In genomic region chr7:140376911-140377310, GRCm38 (mm10) we compare ENCODE assay signal across 34 mouse cellular contexts. TPM values are rescaled to one million over a fixed set of nuclear protein-coding genes. Genes with fewer than 3 reads are reported as not detected.
DNase-seq lines count a peak whose midpoint lies in the region; ATAC-seq lines count a peak whose summit lies in the region.
"Had no signal": no experiment of that assay in that cellular context is flagged by ENCODE, and none has a peak within 500 bp of the region (broad histone marks: within the 10 kb centered on the region; RNA-seq: fewer than 3 reads in every experiment).

No protein-coding gene starts in this region.

- peak; percentile 63 for DNase-seq in CD4-positive helper T cell, adult 2 months (ENCODE audit: low read depth, low spot score)
- DNase-seq in cerebellum, adult 9-11 months: no peak
- DNase-seq in adrenal gland, postnatal 4 days (ENCODE audit: low spot score in 2 of 2): no peak
- DNase-seq in right cerebral cortex, postnatal 14 days: no peak
- DNase-seq: adrenal gland, adult 2 months; adrenal gland, postnatal 14 days; B cell, adult 2 months; cerebellum, adult 11-12 months; cerebellum, adult 8-10 months; cerebellum, postnatal 14 days; gastrocnemius, adult 2 months; gastrocnemius, postnatal 14 days; heart, adult 18-20 months; heart, postnatal 10 days; heart, postnatal 36 days had no signal

- ATAC-seq in CD4-positive, CD25-positive, alpha-beta regulatory T cell, adult 4 months: peak; percentile 67
- ATAC-seq in inflammation-experienced regulatory T-cells, adult 6 months: peak; percentile 67
- ATAC-seq: forebrain, embryonic 13.5 days; forebrain, embryonic 16.5 days; hindbrain, embryonic 16.5 days; intestine, postnatal 0 days; Patski had no signal

RNA-seq across cellular contexts. Expression of gene Olfr530, which starts 0.8 kb away (rescaled TPM):
- under 1 TPM in 1 of 2 experiments, not detected in 1; 0.31 TPM for polyA plus RNA-seq in CD4-positive, CD25-positive, alpha-beta regulatory T cell, adult 4 months (2017; shearing (Covaris generic))
- polyA plus RNA-seq in inflammation-experienced regulatory T-cells, adult 6 months (2017; shearing (Covaris generic)): under 1 TPM in 1 of 3 experiments, not detected in 2; 0.20 TPM
- total RNA-seq in adrenal gland, postnatal 4 days (2021): not detected
- total RNA-seq: adrenal gland, adult 2 months; adrenal gland, postnatal 14 days; CH12.LX; G1E; gastrocnemius, adult 2 months; gastrocnemius, postnatal 14 days; gastrocnemius, postnatal 4 days; heart, adult 18-20 months; heart, postnatal 10 days; heart, postnatal 36 days had no signal
- polyA plus RNA-seq: adrenal gland, adult 2 months; brain, embryonic 14.5 days; embryonic facial prominence, embryonic 14.5 days; forebrain, embryonic 10.5 days; forebrain, embryonic 13.5 days; forebrain, embryonic 16.5 days; G1E; heart, embryonic 12.5 days; heart, embryonic 15.5 days; hindbrain, embryonic 10.5 days; hindbrain, embryonic 13.5 days; hindbrain, embryonic 16.5 days; intestine, embryonic 14.5 days; intestine, postnatal 0 days; Patski had no signal

RNA-seq across cellular contexts. Expression of gene Olfr60, which starts 15.4 kb away (rescaled TPM):
- polyA plus RNA-seq in CD4-positive, CD25-positive, alpha-beta regulatory T cell, adult 4 months (2017; shearing (Covaris generic)): under 1 TPM; 0.37 to 0.63 TPM
- 1 to 10 TPM in 2 of 3 experiments, under 1 TPM in 1; 0.42 to 1.2 (median 1.0) TPM for polyA plus RNA-seq in inflammation-experienced regulatory T-cells, adult 6 months (2017; shearing (Covaris generic))
- not detected for total RNA-seq in adrenal gland, postnatal 4 days (2021)
- total RNA-seq: adrenal gland, adult 2 months; adrenal gland, postnatal 14 days; CH12.LX; gastrocnemius, adult 2 months; gastrocnemius, postnatal 14 days; gastrocnemius, postnatal 4 days; heart, adult 18-20 months; heart, postnatal 10 days; heart, postnatal 36 days had no signal
- polyA plus RNA-seq: adrenal gland, adult 2 months; brain, embryonic 14.5 days; embryonic facial prominence, embryonic 11.5 days; embryonic facial prominence, embryonic 14.5 days; forebrain, embryonic 10.5 days; forebrain, embryonic 13.5 days; forebrain, embryonic 16.5 days; G1E; heart, embryonic 12.5 days; heart, embryonic 15.5 days; hindbrain, embryonic 10.5 days; hindbrain, embryonic 13.5 days; hindbrain, embryonic 16.5 days; intestine, embryonic 14.5 days; intestine, postnatal 0 days; Patski had no signal

RNA-seq across cellular contexts. Expression of gene Olfr531, which starts 25.8 kb away (rescaled TPM):
- not detected for polyA plus RNA-seq in CD4-positive, CD25-positive, alpha-beta regulatory T cell, adult 4 months (2017; shearing (Covaris generic))
- polyA plus RNA-seq in inflammation-experienced regulatory T-cells, adult 6 months (2017; shearing (Covaris generic)): not detected
- not detected for total RNA-seq in adrenal gland, postnatal 4 days (2021)
- total RNA-seq: adrenal gland, adult 2 months; adrenal gland, postnatal 14 days; CH12.LX; gastrocnemius, adult 2 months; gastrocnemius, postnatal 14 days; gastrocnemius, postnatal 4 days; heart, adult 18-20 months; heart, postnatal 10 days; heart, postnatal 36 days had no signal
- polyA plus RNA-seq: adrenal gland, adult 2 months; brain, embryonic 14.5 days; embryonic facial prominence, embryonic 11.5 days; embryonic facial prominence, embryonic 14.5 days; forebrain, embryonic 10.5 days; forebrain, embryonic 13.5 days; forebrain, embryonic 16.5 days; G1E; heart, embryonic 12.5 days; heart, embryonic 15.5 days; hindbrain, embryonic 10.5 days; hindbrain, embryonic 13.5 days; hindbrain, embryonic 16.5 days; intestine, embryonic 14.5 days; intestine, postnatal 0 days; Patski had no signal

RNA-seq across cellular contexts. Expression of gene Olfr527, which starts 43.1 kb away (rescaled TPM):
- polyA plus RNA-seq in CD4-positive, CD25-positive, alpha-beta regulatory T cell, adult 4 months (2017; shearing (Covaris generic)): not detected
- under 1 TPM in 2 of 3 experiments, not detected in 1; 0.23 to 0.35 TPM for polyA plus RNA-seq in inflammation-experienced regulatory T-cells, adult 6 months (2017; shearing (Covaris generic))
- not detected for total RNA-seq in adrenal gland, postnatal 4 days (2021)
- total RNA-seq: adrenal gland, adult 2 months; adrenal gland, postnatal 14 days; CH12.LX; gastrocnemius, adult 2 months; gastrocnemius, postnatal 14 days; gastrocnemius, postnatal 4 days; heart, adult 18-20 months; heart, postnatal 10 days; heart, postnatal 36 days had no signal
- polyA plus RNA-seq: adrenal gland, adult 2 months; brain, embryonic 14.5 days; embryonic facial prominence, embryonic 11.5 days; embryonic facial prominence, embryonic 14.5 days; forebrain, embryonic 10.5 days; forebrain, embryonic 13.5 days; forebrain, embryonic 16.5 days; G1E; heart, embryonic 12.5 days; heart, embryonic 15.5 days; hindbrain, embryonic 10.5 days; hindbrain, embryonic 13.5 days; hindbrain, embryonic 16.5 days; intestine, embryonic 14.5 days; intestine, postnatal 0 days; Patski had no signal

RNA-seq across cellular contexts. Expression of gene Olfr532, which starts 44.5 kb away (rescaled TPM):
- polyA plus RNA-seq in CD4-positive, CD25-positive, alpha-beta regulatory T cell, adult 4 months (2017; shearing (Covaris generic)): not detected
- not detected for polyA plus RNA-seq in inflammation-experienced regulatory T-cells, adult 6 months (2017; shearing (Covaris generic))
- not detected for total RNA-seq in adrenal gland, postnatal 4 days (2021)
- total RNA-seq: adrenal gland, adult 2 months; adrenal gland, postnatal 14 days; CH12.LX; G1E; gastrocnemius, adult 2 months; gastrocnemius, postnatal 14 days; gastrocnemius, postnatal 4 days; heart, adult 18-20 months; heart, postnatal 10 days; heart, postnatal 36 days had no signal
- polyA plus RNA-seq: adrenal gland, adult 2 months; brain, embryonic 14.5 days; embryonic facial prominence, embryonic 11.5 days; embryonic facial prominence, embryonic 14.5 days; forebrain, embryonic 10.5 days; forebrain, embryonic 13.5 days; forebrain, embryonic 16.5 days; G1E; heart, embryonic 12.5 days; heart, embryonic 15.5 days; hindbrain, embryonic 10.5 days; hindbrain, embryonic 13.5 days; hindbrain, embryonic 16.5 days; intestine, embryonic 14.5 days; intestine, postnatal 0 days; Patski had no signal
